Mouse (Mus musculus) limb, embryonic 14.5 days (tissue): ENCODE measurements around the gene Rab38. TPM values are rescaled to one million over a fixed set of nuclear protein-coding genes. Genes with fewer than 3 reads are reported as not detected.

ENCODE experiments used
- ATAC-seq: fragments of 200-750 bp; cut with Nextera tagmentation; 2 replicates; pipeline ENCODE4 v1.8.0; 2017; ENCODE audit warnings: low read depth, moderate number of reproducible peaks, moderate TSS enrichment; ENCODE audit not compliant: low FRiP score
- DNase-seq: peaks from one replicate; pipeline ENCODE4 v3.0.0-alpha.2; 2015; ENCODE audit warnings: low spot score
- H3K27ac ChIP-seq: fragments of 300-500 bp; sonication (generic); replicated peaks from 2 replicates; pipeline ENCODE4 v1.5.1; 2014; ENCODE audit warnings: low read depth, mild to moderate bottlenecking, low read length, moderate library complexity, mixed read lengths
- H3K27me3 ChIP-seq: fragments of 300-500 bp; sonication (generic); 2 replicates; pipeline ENCODE4 v1.6.1; 2014; ENCODE audit warnings: low read length, mixed read lengths; ENCODE audit not compliant: control insufficient read depth, insufficient read depth
- H3K36me3 ChIP-seq: fragments of 300-500 bp; sonication (generic); 2 replicates; pipeline ENCODE4 v1.6.1; 2014; ENCODE audit warnings: mild to moderate bottlenecking, low read length, moderate library complexity, mixed read lengths; ENCODE audit not compliant: control insufficient read depth, insufficient read depth
- H3K4me1 ChIP-seq: fragments of 300-500 bp; sonication (generic); 2 replicates; pipeline ENCODE4 v1.6.1; 2014; ENCODE audit warnings: antibody characterized with exemption, low read length, mixed read lengths; ENCODE audit not compliant: control insufficient read depth, insufficient read depth
- H3K4me2 ChIP-seq: fragments of 300-500 bp; sonication (generic); replicated peaks from 2 replicates; pipeline ENCODE4 v1.6.1; 2014; ENCODE audit warnings: low read depth, mild to moderate bottlenecking, low read length, moderate library complexity; ENCODE audit not compliant: severe bottlenecking
- H3K4me3 ChIP-seq: fragments of 300-500 bp; sonication (generic); replicated peaks from 2 replicates; pipeline ENCODE4 v1.5.1; 2014; ENCODE audit warnings: low read length
- H3K9ac ChIP-seq: fragments of 300-500 bp; sonication (generic); 2 replicates; pipeline ENCODE4 v1.6.1; 2014; ENCODE audit warnings: mild to moderate bottlenecking, low read depth, low read length, moderate library complexity; ENCODE audit not compliant: severe bottlenecking
- H3K9me3 ChIP-seq: fragments of 300-500 bp; sonication (generic); 2 replicates; pipeline ENCODE4 v1.6.1; 2016; ENCODE audit warnings: low read length; ENCODE audit not compliant: control insufficient read depth
- POLR2A ChIP-seq: fragments of 200-500 bp; IDR thresholded peaks from 2 replicates; pipeline ENCODE4 v1.8.0; 2012; ENCODE audit warnings: inconsistent platforms, mild to moderate bottlenecking, moderate library complexity, borderline replicate concordance; ENCODE audit not compliant: insufficient read depth, insufficient read length; ENCODE audit errors: extremely low read depth
- WGBS: fragments of 180-500 bp; shearing (Covaris S2); extraction: QIAGEN DNeasy Blood & Tissue Kit; methylation state at CpG from one replicate; pipeline ENCODE4 v1.1.7; 2014; 5-methylcytosine and 5-hydroxymethylcytosine counted together
- polyA plus RNA-seq, 2 experiments: library from polyadenylated mRNA; depleted of rRNA in 1 of 2; stranded (reverse) in 1 of 2; unstranded in 1 of 2; fragments of >200 nt; fragmentation: Nextera tagmentation in 1 of 2; extraction: Ambion mirVana in 1 of 2; gene quantifications; 2 replicates each; pipeline versions ENCODE4 v1.2.1 to v1.2.3; 2012 to 2014

Rab38 gene
- polyA plus RNA-seq, 2 experiments = 18.8 to 43.0 TPM

DNA sequence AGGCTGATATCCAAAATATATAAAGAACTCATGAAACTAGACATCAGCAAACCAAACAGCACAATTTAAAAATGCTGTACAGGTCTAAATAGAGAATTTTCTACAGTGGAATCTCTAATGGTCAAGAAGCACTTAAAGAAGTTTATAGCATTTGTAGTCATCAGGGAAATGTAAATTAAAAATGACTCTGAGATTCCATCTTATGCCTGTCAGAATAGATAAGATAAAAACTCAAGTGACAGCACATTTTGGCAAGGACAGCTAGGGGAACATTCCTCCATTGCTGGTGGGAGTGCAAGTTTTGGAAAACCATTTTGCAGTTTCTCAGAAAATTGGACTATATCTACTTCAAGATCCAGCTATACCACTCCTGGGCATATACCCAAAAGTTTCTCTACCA is 8.3 kb upstream of the Rab38 start:
- no peak for TF ChIP-seq POLR2A
- no peak for DNase-seq
- Histone ChIP-seq H3K9me3 (no peaks in the 10 kb centered on the region), H3K36me3 (no peaks in the 10 kb centered on the region), H3K27ac (no peak overlapping the region), H3K4me1 (no peaks in the 10 kb centered on the region), H3K27me3 (no peaks in the 10 kb centered on the region), H3K4me3 (no peak overlapping the region), H3K4me2 (no peak overlapping the region), H3K9ac (no peak overlapping the region)
- ATAC-seq = no peak

- 76% methylated on average over 2 of the region's 2 CpGs for WGBS
Observed at GRCm38 (mm10) chr7:88423889-88424288, 6.2 kb upstream of the Rab38 start.

DNA sequence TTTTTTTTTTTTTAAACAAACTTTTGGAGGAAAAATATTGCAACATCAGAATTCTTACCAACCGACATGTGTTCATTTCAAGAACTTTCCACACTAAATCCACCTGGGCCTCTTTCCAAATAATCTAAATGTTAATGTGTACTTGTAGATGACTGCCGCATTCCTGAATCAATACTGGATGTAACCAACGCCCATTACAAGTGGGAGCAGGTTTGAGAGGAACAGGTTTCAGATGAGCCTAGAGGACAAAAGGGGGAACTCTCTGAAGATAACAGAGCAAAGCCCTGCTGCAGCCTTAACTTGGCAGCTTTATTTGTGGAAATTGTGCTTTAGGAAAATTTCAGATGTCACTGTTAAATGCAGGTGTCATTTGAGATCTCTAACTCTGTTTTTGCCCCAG is 4.3 kb upstream of the Rab38 start:
- 0 out of 2 replicates have a peak, but pooled peaks cover 2% of the 10 kb centered on the region for H3K4me1 ChIP-seq
- peak; percentile 70 for DNase-seq
- H3K4me3 ChIP-seq = no peak overlapping the region
- no peak for ATAC-seq
- no peak for TF ChIP-seq POLR2A
- H3K4me2 ChIP-seq = no peak overlapping the region
- H3K27me3 ChIP-seq = 0 out of 2 replicates have a peak, but pooled peaks cover under 1% of the 10 kb centered on the region
- H3K9me3 ChIP-seq = no peaks in the 10 kb centered on the region
- H3K36me3 ChIP-seq = no peaks in the 10 kb centered on the region
- WGBS = 53% methylated on average over 3 of the region's 3 CpGs
- H3K9ac ChIP-seq = no peak overlapping the region
- no peak overlapping the region for H3K27ac ChIP-seq

More at GRCm38 (mm10) chr7:88423889-88424288, 6.2 kb upstream of the Rab38 start:
- Histone ChIP-seq H3K9ac (no peak overlapping the region), H3K4me2 (no peak overlapping the region), H3K9me3 (no peaks in the 10 kb centered on the region), H3K27me3 (no peaks in the 10 kb centered on the region), H3K4me3 (no peak overlapping the region), H3K27ac (no peak overlapping the region), H3K4me1 (no peaks in the 10 kb centered on the region), H3K36me3 (no peaks in the 10 kb centered on the region)
- ATAC-seq (no peak), DNase-seq (no peak)
- no peak for TF ChIP-seq POLR2A

GRCm38 (mm10) chr7:88427484-88427883 is 2.6 kb upstream of the Rab38 start:
- 86% methylated on average over 3 of the region's 3 CpGs for WGBS
- DNase-seq = no peak
- H3K27ac ChIP-seq = no peak overlapping the region
- no peak overlapping the region for H3K9ac ChIP-seq
- H3K4me3 ChIP-seq = no peak overlapping the region
- H3K9me3 ChIP-seq = no peaks in the 10 kb centered on the region
- H3K27me3 ChIP-seq = 0 out of 2 replicates have a peak, but pooled peaks cover 10% of the 10 kb centered on the region
- no peaks in the 10 kb centered on the region for H3K36me3 ChIP-seq
- TF ChIP-seq POLR2A = no peak
- no peak for ATAC-seq
- 0 out of 2 replicates have a peak, but pooled peaks cover 2% of the 10 kb centered on the region for H3K4me1 ChIP-seq
- H3K4me2 ChIP-seq = no peak overlapping the region

GRCm38 (mm10) chr7:88430692-88431084 is 615 bp downstream of the Rab38 start:
- DNase-seq = no peak
- peak overlapping the region; percentile 85 for H3K4me2 ChIP-seq
- 0 out of 2 replicates have a peak, but pooled peaks cover 10% of the 10 kb centered on the region for H3K27me3 ChIP-seq
- 0 out of 2 replicates have a peak, but pooled peaks cover 2% of the 10 kb centered on the region for H3K4me1 ChIP-seq
- peak overlapping the region; percentile 52 for H3K4me3 ChIP-seq
- H3K9ac ChIP-seq = peak overlapping the region; percentile 52
- H3K27ac ChIP-seq = no peak overlapping the region
- ATAC-seq = no peak
- 6% methylated on average over 13 of the region's 13 CpGs for WGBS
- H3K36me3 ChIP-seq = no peaks in the 10 kb centered on the region
- no peak for TF ChIP-seq POLR2A
- no peaks in the 10 kb centered on the region for H3K9me3 ChIP-seq

DNA sequence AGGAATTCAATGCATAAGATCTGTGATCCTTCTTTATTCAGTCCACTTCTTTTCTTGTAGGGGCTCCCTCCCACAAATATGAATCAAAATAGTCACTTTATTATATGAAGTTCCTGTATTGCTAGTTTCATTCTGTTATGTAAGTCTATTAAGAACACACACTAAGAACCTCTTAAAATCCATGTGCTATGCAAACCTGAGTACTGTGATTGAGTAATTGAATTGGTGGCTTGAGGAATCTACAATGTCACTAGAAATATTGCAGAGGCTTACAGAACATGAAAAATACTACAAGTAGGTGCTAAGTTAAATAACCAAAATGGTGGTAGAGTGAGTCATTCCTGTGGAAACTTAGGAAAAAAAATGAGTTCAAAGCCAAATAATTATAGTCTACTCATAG is 10.2 kb downstream of the Rab38 start:
- H3K27me3 ChIP-seq = no peaks in the 10 kb centered on the region
- ATAC-seq (no peak), DNase-seq (no peak)
- no peaks in the 10 kb centered on the region for H3K36me3 ChIP-seq
- H3K4me3 ChIP-seq = no peak overlapping the region
- no peaks in the 10 kb centered on the region for H3K4me1 ChIP-seq
- no peaks in the 10 kb centered on the region for H3K9me3 ChIP-seq
- no peak for TF ChIP-seq POLR2A
- no peak overlapping the region for H3K27ac ChIP-seq
- no peak overlapping the region for H3K9ac ChIP-seq
- H3K4me2 ChIP-seq = no peak overlapping the region
